Mouse (Mus musculus): ENCODE results near the gene Hadha. TPM values are rescaled to one million over a fixed set of nuclear protein-coding genes. Genes with fewer than 3 reads are reported as not detected.

Gene Hadha
- polyA plus RNA-seq, 1 experiment from 2014 or later = 110 TPM

- no peak overlapping the region for H3K9ac ChIP-seq (replicated peaks; ENCODE audit: low read depth)
- TF ChIP-seq CTCF (IDR thresholded peaks at IDR 0.05) (no peak), EP300 (IDR thresholded peaks at IDR 0.05) (no peak)
- H3K27me3 ChIP-seq (replicated peaks; ENCODE audit: insufficient read depth, low read length) = no peaks in the 10 kb centered on the region
- DNase-seq (ENCODE audit: low spot score) = no peak
- no peaks in the 10 kb centered on the region for H3K9me3 ChIP-seq (ENCODE audit: low read length)
- no peak for ATAC-seq
- no peak overlapping the region for H3K4me2 ChIP-seq (replicated peaks; ENCODE audit: low read depth, low read length)
- H3K36me3 ChIP-seq (ENCODE audit: insufficient read depth, low read length) = peaks cover 13% of the 10 kb centered on the region; the same call in 1 of the 2 replicates
- 86% methylated on average over 6 of the region's 6 CpGs for WGBS
- H3K27ac ChIP-seq (ENCODE audit: low read length) = no peak overlapping the region
- no peak overlapping the region for H3K4me3 ChIP-seq (ENCODE audit: low read depth, low read length)
- H3K4me1 ChIP-seq (ENCODE audit: insufficient read depth, low read depth, low read length) = 0 out of 2 replicates have a peak, but pooled peaks cover 1% of the 10 kb centered on the region
Measured at GRCm38 (mm10) chr5:30146526-30146925, 8.4 kb downstream of the Hadha start.

- WGBS = 91% methylated on average over 4 of the region's 4 CpGs
- Histone ChIP-seq H3K4me2 (replicated peaks; ENCODE audit: low read depth, low read length) (no peak overlapping the region), H3K27ac (ENCODE audit: low read length) (no peak overlapping the region), H3K9me3 (ENCODE audit: low read length) (no peaks in the 10 kb centered on the region), H3K27me3 (replicated peaks; ENCODE audit: insufficient read depth, low read length) (no peaks in the 10 kb centered on the region), H3K9ac (replicated peaks; ENCODE audit: low read depth) (no peak overlapping the region), H3K4me3 (ENCODE audit: low read depth, low read length) (no peak overlapping the region), H3K36me3 (ENCODE audit: insufficient read depth, low read length) (peaks cover 26% of the 10 kb centered on the region), H3K4me1 (ENCODE audit: insufficient read depth, low read depth, low read length) (no peaks in the 10 kb centered on the region)
- no peak for DNase-seq (ENCODE audit: low spot score)
- TF ChIP-seq EP300 (IDR thresholded peaks at IDR 0.05) (no peak), CTCF (IDR thresholded peaks at IDR 0.05) (no peak)
- no peak for ATAC-seq
Measured at GRCm38 (mm10) chr5:30138193-30138592, 16.8 kb downstream of the Hadha start.

GRCm38 (mm10) chr5:30137271-30137670 is 17.7 kb downstream of the Hadha start:
- DNase-seq (ENCODE audit: low spot score) = no peak
- Histone ChIP-seq H3K27ac (ENCODE audit: low read length) (no peak overlapping the region), H3K4me2 (replicated peaks; ENCODE audit: low read depth, low read length) (no peak overlapping the region), H3K36me3 (ENCODE audit: insufficient read depth, low read length) (peaks cover 31% of the 10 kb centered on the region), H3K4me3 (ENCODE audit: low read depth, low read length) (no peak overlapping the region), H3K27me3 (replicated peaks; ENCODE audit: insufficient read depth, low read length) (no peaks in the 10 kb centered on the region), H3K9ac (replicated peaks; ENCODE audit: low read depth) (no peak overlapping the region), H3K9me3 (ENCODE audit: low read length) (no peaks in the 10 kb centered on the region), H3K4me1 (ENCODE audit: insufficient read depth, low read depth, low read length) (no peaks in the 10 kb centered on the region)
- 92% methylated on average over 9 of the region's 9 CpGs for WGBS
- no peak for ATAC-seq
- TF ChIP-seq EP300 (IDR thresholded peaks at IDR 0.05) = no peak
- TF ChIP-seq CTCF (IDR thresholded peaks at IDR 0.05) = no peak

- DNase-seq (ENCODE audit: low spot score) (no peak), ATAC-seq (no peak)
- Histone ChIP-seq H3K9me3 (ENCODE audit: low read length) (no peaks in the 10 kb centered on the region), H3K36me3 (ENCODE audit: insufficient read depth, low read length) (peaks cover 39% of the 10 kb centered on the region), H3K4me3 (ENCODE audit: low read depth, low read length) (no peak overlapping the region), H3K4me2 (replicated peaks; ENCODE audit: low read depth, low read length) (no peak overlapping the region), H3K27ac (ENCODE audit: low read length) (no peak overlapping the region), H3K4me1 (ENCODE audit: insufficient read depth, low read depth, low read length) (no peaks in the 10 kb centered on the region), H3K27me3 (replicated peaks; ENCODE audit: insufficient read depth, low read length) (no peaks in the 10 kb centered on the region), H3K9ac (replicated peaks; ENCODE audit: low read depth) (no peak overlapping the region)
- no peak for TF ChIP-seq CTCF (IDR thresholded peaks at IDR 0.05)
- TF ChIP-seq EP300 (IDR thresholded peaks at IDR 0.05) = no peak
- 85% methylated on average over 11 of the region's 11 CpGs for WGBS
Measured at GRCm38 (mm10) chr5:30135711-30136231, 19.2 kb downstream of the Hadha start.

- Histone ChIP-seq H3K9me3 (ENCODE audit: low read length) (no peaks in the 10 kb centered on the region), H3K27me3 (replicated peaks; ENCODE audit: insufficient read depth, low read length) (no peaks in the 10 kb centered on the region), H3K27ac (ENCODE audit: low read length) (no peak overlapping the region), H3K4me2 (replicated peaks; ENCODE audit: low read depth, low read length) (no peak overlapping the region), H3K36me3 (ENCODE audit: insufficient read depth, low read length) (peaks cover 49% of the 10 kb centered on the region), H3K4me1 (ENCODE audit: insufficient read depth, low read depth, low read length) (no peaks in the 10 kb centered on the region), H3K4me3 (ENCODE audit: low read depth, low read length) (no peak overlapping the region), H3K9ac (replicated peaks; ENCODE audit: low read depth) (no peak overlapping the region)
- TF ChIP-seq CTCF (IDR thresholded peaks at IDR 0.05) = no peak
- TF ChIP-seq EP300 (IDR thresholded peaks at IDR 0.05) = no peak
- DNase-seq (ENCODE audit: low spot score) (no peak), ATAC-seq (no peak)
- 93% methylated on average over 2 of the region's 2 CpGs for WGBS
Measured at GRCm38 (mm10) chr5:30132173-30132572, 22.8 kb downstream of the Hadha start.

GRCm38 (mm10) chr5:30131246-30131645 is 23.7 kb downstream of the Hadha start:
- ATAC-seq (no peak), DNase-seq (ENCODE audit: low spot score) (no peak)
- H3K27me3 ChIP-seq (replicated peaks; ENCODE audit: insufficient read depth, low read length) = no peaks in the 10 kb centered on the region
- peaks cover 45% of the 10 kb centered on the region for H3K36me3 ChIP-seq (ENCODE audit: insufficient read depth, low read length)
- no peak overlapping the region for H3K9ac ChIP-seq (replicated peaks; ENCODE audit: low read depth)
- TF ChIP-seq EP300 (IDR thresholded peaks at IDR 0.05) = no peak
- no peak overlapping the region for H3K27ac ChIP-seq (ENCODE audit: low read length)
- no peak overlapping the region for H3K4me2 ChIP-seq (replicated peaks; ENCODE audit: low read depth, low read length)
- H3K9me3 ChIP-seq (ENCODE audit: low read length) = no peaks in the 10 kb centered on the region
- H3K4me3 ChIP-seq (ENCODE audit: low read depth, low read length) = no peak overlapping the region
- no peaks in the 10 kb centered on the region for H3K4me1 ChIP-seq (ENCODE audit: insufficient read depth, low read depth, low read length)
- 87% methylated on average over 4 of the region's 4 CpGs for WGBS

GRCm38 (mm10) chr5:30128680-30129079 is 26.3 kb downstream of the Hadha start:
- Histone ChIP-seq H3K9me3 (ENCODE audit: low read length) (no peaks in the 10 kb centered on the region), H3K4me2 (replicated peaks; ENCODE audit: low read depth, low read length) (no peak overlapping the region), H3K27me3 (replicated peaks; ENCODE audit: insufficient read depth, low read length) (no peaks in the 10 kb centered on the region), H3K27ac (ENCODE audit: low read length) (no peak overlapping the region), H3K9ac (replicated peaks; ENCODE audit: low read depth) (no peak overlapping the region), H3K4me3 (ENCODE audit: low read depth, low read length) (no peak overlapping the region), H3K4me1 (ENCODE audit: insufficient read depth, low read depth, low read length) (no peaks in the 10 kb centered on the region), H3K36me3 (ENCODE audit: insufficient read depth, low read length) (peaks cover 54% of the 10 kb centered on the region)
- ATAC-seq (no peak), DNase-seq (ENCODE audit: low spot score) (no peak)
- TF ChIP-seq CTCF (IDR thresholded peaks at IDR 0.05) (no peak), EP300 (IDR thresholded peaks at IDR 0.05) (no peak)
- WGBS = 97% methylated on average over 6 of the region's 6 CpGs

Data from lung, postnatal 0 days (tissue).